ENCODE assay signal across 25 mouse cellular contexts in genomic region chr4:135293813-135294212, GRCm38 (mm10). TPM values are rescaled to one million over a fixed set of nuclear protein-coding genes. Genes with fewer than 3 reads are reported as not detected.
DNase-seq lines count a peak whose midpoint lies in the region; ATAC-seq and TF ChIP-seq lines count a peak whose summit lies in the region.
"Had no signal": no experiment of that assay in that cellular context is flagged by ENCODE, and none has a peak within 500 bp of the region (broad histone marks: within the 10 kb centered on the region; RNA-seq: fewer than 3 reads in every experiment).

No protein-coding gene starts in this region.

- ATAC-seq in stomach, postnatal 0 days (ENCODE audit: low FRiP score, low TSS enrichment) = peak; percentile 43
- ATAC-seq: forebrain, embryonic 13.5 days; hindbrain, embryonic 16.5 days; intestine, embryonic 16.5 days; midbrain, embryonic 16.5 days; Patski had no signal

- H3K9me3 ChIP-seq in stomach, postnatal 0 days (ENCODE audit: control insufficient read depth, low read length) = no peaks in the 10 kb centered on the region
- H3K9me3 ChIP-seq: forebrain, embryonic 13.5 days; heart, embryonic 10.5 days; heart, embryonic 15.5 days; liver, embryonic 13.5 days; lung, embryonic 15.5 days had no signal

- H3K4me3 ChIP-seq in lung, adult 2 months (replicated peaks; ENCODE audit: extremely low read depth, low read depth, low read length) = no peak overlapping the region
- H3K4me3 ChIP-seq in stomach, postnatal 0 days (ENCODE audit: low read depth, low read length) = no peak overlapping the region
- H3K4me3 ChIP-seq: forebrain, embryonic 13.5 days; heart, embryonic 10.5 days; heart, embryonic 15.5 days; layer of hippocampus, adult 2 months; liver, embryonic 13.5 days; lung, embryonic 15.5 days had no signal

- TF ChIP-seq CTCF in lung, adult 2 months (IDR thresholded peaks at IDR 0.05; ENCODE audit: insufficient read depth, low read length) = no peak
- no peak for TF ChIP-seq CTCF in stomach, postnatal 0 days (IDR thresholded peaks at IDR 0.05; ENCODE audit: low read depth)

- WGBS in lung, adult 2 months = 63% methylated on average over 3 of the region's 3 CpGs
- WGBS in stomach, postnatal 0 days = 72% methylated on average over 3 of the region's 3 CpGs

- H3K4me1 ChIP-seq in lung, adult 2 months (ENCODE audit: control insufficient read depth, insufficient read depth, low read length) = peaks cover 23% of the 10 kb centered on the region
- no peaks in the 10 kb centered on the region; the same call in 1 of the 2 replicates for H3K4me1 ChIP-seq in stomach, postnatal 0 days (replicated peaks; ENCODE audit: control insufficient read depth, insufficient read depth)

- H3K27me3 ChIP-seq in stomach, postnatal 0 days (ENCODE audit: control insufficient read depth, insufficient read depth, low read length) = no peaks in the 10 kb centered on the region
- H3K27me3 ChIP-seq: forebrain, embryonic 13.5 days; heart, embryonic 15.5 days; liver, embryonic 13.5 days; lung, embryonic 15.5 days; Patski had no signal

- no peaks in the 10 kb centered on the region for H3K36me3 ChIP-seq in stomach, postnatal 0 days (ENCODE audit: control insufficient read depth, insufficient read depth, low read length)
- H3K36me3 ChIP-seq: heart, embryonic 10.5 days; heart, embryonic 15.5 days; liver, embryonic 13.5 days; lung, embryonic 15.5 days had no signal

- H3K4me2 ChIP-seq in stomach, postnatal 0 days (replicated peaks; ENCODE audit: low read depth) = no peak overlapping the region
- H3K4me2 ChIP-seq: forebrain, embryonic 13.5 days; heart, embryonic 15.5 days; liver, embryonic 13.5 days; lung, embryonic 15.5 days; midbrain, embryonic 11.5 days had no signal

- no peak overlapping the region for H3K27ac ChIP-seq in stomach, postnatal 0 days (replicated peaks)
- H3K27ac ChIP-seq: forebrain, embryonic 13.5 days; heart, embryonic 10.5 days; heart, embryonic 15.5 days; layer of hippocampus, adult 2 months; lung, embryonic 15.5 days had no signal

- peak; percentile 23 for DNase-seq in embryo, embryonic 10.5 days (ENCODE audit: low spot score)
- no peak for DNase-seq in embryo, embryonic 10 days (ENCODE audit: low spot score)
- peak; percentile 52 to 69 for DNase-seq in lung, adult 18-20 months
- no peak for DNase-seq in lung, adult 2 months
- peak; percentile 45 for DNase-seq in R1 (ENCODE audit: low read depth, low spot score)
- peak; percentile 43 for DNase-seq in stomach, postnatal 0 days (ENCODE audit: low spot score)
- no peak for DNase-seq in urinary bladder, postnatal 4 days (ENCODE audit: low spot score in 2 of 2)
- DNase-seq: adrenal gland, postnatal 36 days; cerebellum, adult 18-20 months; cerebellum, postnatal 10 days; gastrocnemius, postnatal 10 days; kidney, adult 9 months; left cerebral cortex, postnatal 4 days; liver, embryonic 13.5 days; right cerebral cortex, postnatal 25 days had no signal

- no peak for TF ChIP-seq POLR2A in lung, adult 2 months (IDR thresholded peaks at IDR 0.05; ENCODE audit: borderline replicate concordance, extremely low read depth, low read depth, low read length)

- TF ChIP-seq EP300 in stomach, postnatal 0 days (optimal IDR thresholded peaks at IDR 0.05) = no peak

- H3K9ac ChIP-seq in stomach, postnatal 0 days (ENCODE audit: low read length) = no peak overlapping the region
- H3K9ac ChIP-seq: forebrain, embryonic 13.5 days; heart, embryonic 15.5 days; liver, embryonic 13.5 days; lung, embryonic 15.5 days had no signal

RNA-seq across cellular contexts. Expression of gene Clic4, which starts 21.2 kb away (rescaled TPM):
- polyA plus RNA-seq in lung, adult 2 months (2012; rRNA removed) = 190 and 227 TPM in 2 replicates
- polyA plus RNA-seq in stomach, postnatal 0 days (2015; fragmentation: Nextera tagmentation; extraction: Ambion mirVana) = 69.2 and 73.6 TPM in 2 replicates

RNA-seq across cellular contexts. Expression of gene Srrm1, which starts 59.3 kb away (rescaled TPM):
- 19.4 and 31.0 TPM in 2 replicates for polyA plus RNA-seq in lung, adult 2 months (2012; rRNA removed)
- polyA plus RNA-seq in stomach, postnatal 0 days (2015; fragmentation: Nextera tagmentation; extraction: Ambion mirVana) = 95.9 and 108 TPM in 2 replicates

Comparison
In these comparisons a context has a peak if more than half of its experiments do, and no peak if none do; other contexts are left out.
1. DNase-seq: peak in embryo, embryonic 10.5 days (single experiment), lung, adult 18-20 months (2 of 2), R1 (single experiment) and stomach, postnatal 0 days (single experiment); none in embryo, embryonic 10 days (single experiment), lung, adult 2 months (single experiment) and urinary bladder, postnatal 4 days (0 of 2).